Mouse (Mus musculus): ENCODE data around the gene Glb1. TPM values are rescaled to one million over a fixed set of nuclear protein-coding genes. Genes with fewer than 3 reads are reported as not detected.

Glb1 gene
- polyA plus RNA-seq, 1 experiment from 2014 or later = 74.2 TPM

DNA sequence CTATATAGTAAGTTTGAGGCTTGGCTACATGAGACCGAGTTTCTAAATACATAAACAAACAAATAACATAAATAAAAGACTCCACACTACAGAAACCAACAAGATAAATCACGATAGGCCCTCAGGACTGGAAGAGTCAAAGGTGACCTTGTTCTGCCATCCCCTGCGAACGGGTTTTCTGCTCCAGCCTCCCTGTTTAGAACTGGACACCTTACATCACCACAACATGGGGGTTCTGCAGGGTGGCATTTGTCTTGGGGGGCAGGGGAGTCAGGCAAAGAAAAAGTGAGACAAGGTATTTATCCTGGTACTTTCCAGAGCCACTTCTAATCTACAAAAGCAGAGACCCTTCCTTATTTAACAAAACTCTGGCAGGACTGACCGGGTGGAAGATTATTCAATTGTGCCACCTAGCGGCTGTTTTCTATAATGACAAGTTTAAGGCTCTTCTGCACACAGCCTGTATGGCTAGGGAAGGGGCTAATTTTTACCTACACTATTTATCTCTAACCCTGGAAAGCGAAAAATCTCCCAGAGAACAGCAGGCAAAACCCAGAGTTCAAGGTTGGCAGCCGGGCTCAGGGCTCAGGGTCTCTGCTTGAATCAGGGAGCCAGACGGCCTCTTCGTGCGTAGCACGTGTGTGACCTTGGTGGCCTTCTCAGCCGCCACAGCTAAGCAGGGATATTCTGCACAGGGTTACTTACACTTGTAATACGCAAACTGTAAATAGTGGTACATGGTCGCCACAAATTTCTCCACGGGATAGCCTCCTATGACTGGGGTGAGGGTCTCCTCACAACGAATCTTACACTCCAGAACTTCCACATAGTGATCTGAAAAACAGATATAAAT is 19.8 kb upstream of the Glb1 start:
- peaks cover 9% of the 10 kb centered on the region for H3K36me3 ChIP-seq (ENCODE audit: control insufficient read depth, insufficient read depth, low read length)
- H3K4me2 ChIP-seq (ENCODE audit: low read depth, low read length) = no peak overlapping the region
- no peaks in the 10 kb centered on the region for H3K9me3 ChIP-seq (replicated peaks; ENCODE audit: control insufficient read depth, low read length)
- H3K4me1 ChIP-seq (ENCODE audit: control insufficient read depth, insufficient read depth, low read length) = no peaks in the 10 kb centered on the region
- H3K4me3 ChIP-seq (replicated peaks; ENCODE audit: low read length) = no peak overlapping the region
- no peak overlapping the region for H3K27ac ChIP-seq (ENCODE audit: low read length)
- no peak overlapping the region for H3K9ac ChIP-seq (ENCODE audit: low read length)
- no peaks in the 10 kb centered on the region for H3K27me3 ChIP-seq (ENCODE audit: control insufficient read depth, insufficient read depth, low read length)
- WGBS = 67% methylated on average over 17 of the region's 17 CpGs
- ATAC-seq (ENCODE audit: insufficient read depth, low FRiP score) = peak; percentile 11; the same call in 1 of the 2 replicates

DNA sequence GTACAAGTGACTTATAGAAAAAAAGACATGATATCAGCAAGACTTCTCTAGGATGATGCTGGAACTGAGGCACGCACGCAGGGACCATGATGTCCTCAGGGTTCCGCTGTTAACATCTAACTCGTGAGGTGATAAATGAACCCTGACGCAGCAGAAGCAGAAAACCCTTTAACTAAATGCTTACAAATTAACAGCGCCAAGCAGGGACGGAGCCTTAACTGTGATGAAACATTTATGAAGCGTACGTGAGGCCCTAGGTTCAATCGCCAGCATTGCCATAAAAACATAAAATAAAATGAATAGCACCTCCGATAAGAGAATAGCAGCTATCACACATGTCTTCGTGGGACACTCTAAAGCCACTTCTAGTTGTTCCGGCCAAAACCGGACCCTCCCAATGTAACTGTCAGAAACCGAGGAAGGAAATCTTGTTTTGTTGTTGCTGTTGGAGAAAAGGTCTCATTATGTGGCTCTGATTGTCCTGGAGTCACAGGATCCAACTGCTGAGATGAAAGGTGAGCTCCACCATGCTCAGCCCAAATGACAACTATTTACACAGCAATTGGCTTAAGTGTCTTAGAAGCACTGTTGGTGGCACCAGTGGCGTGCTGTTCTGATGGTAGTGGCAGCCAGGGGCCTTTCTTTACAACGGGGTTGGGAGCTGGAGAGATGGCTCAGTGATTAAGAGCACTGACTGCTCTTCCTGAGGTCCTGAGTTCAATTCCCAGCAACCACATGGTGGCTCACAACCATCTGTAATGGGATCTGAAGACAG is 17.8 kb upstream of the Glb1 start:
- no peak overlapping the region for H3K9ac ChIP-seq (ENCODE audit: low read length)
- H3K4me1 ChIP-seq (ENCODE audit: control insufficient read depth, insufficient read depth, low read length) = peaks cover 7% of the 10 kb centered on the region; the same call in 1 of the 2 replicates
- no peak overlapping the region for H3K4me2 ChIP-seq (ENCODE audit: low read depth, low read length)
- 88% methylated on average over 17 of the region's 17 CpGs for WGBS
- no peak for ATAC-seq (ENCODE audit: insufficient read depth, low FRiP score)
- no peak overlapping the region for H3K4me3 ChIP-seq (replicated peaks; ENCODE audit: low read length)
- H3K27ac ChIP-seq (ENCODE audit: low read length) = no peak overlapping the region
- no peaks in the 10 kb centered on the region for H3K27me3 ChIP-seq (ENCODE audit: control insufficient read depth, insufficient read depth, low read length)
- H3K9me3 ChIP-seq (replicated peaks; ENCODE audit: control insufficient read depth, low read length) = no peaks in the 10 kb centered on the region
- peaks cover 4% of the 10 kb centered on the region for H3K36me3 ChIP-seq (ENCODE audit: control insufficient read depth, insufficient read depth, low read length)

- no peak for ATAC-seq (ENCODE audit: insufficient read depth, low FRiP score)
- no peaks in the 10 kb centered on the region for H3K27me3 ChIP-seq (ENCODE audit: control insufficient read depth, insufficient read depth, low read length)
- peaks cover 14% of the 10 kb centered on the region; the same call in 1 of the 2 replicates for H3K4me1 ChIP-seq (ENCODE audit: control insufficient read depth, insufficient read depth, low read length)
- 89% methylated on average over 24 of the region's 24 CpGs for WGBS
- no peak overlapping the region for H3K9ac ChIP-seq (ENCODE audit: low read length)
- no peak overlapping the region for H3K27ac ChIP-seq (ENCODE audit: low read length)
- no peaks in the 10 kb centered on the region for H3K9me3 ChIP-seq (replicated peaks; ENCODE audit: control insufficient read depth, low read length)
- H3K36me3 ChIP-seq (ENCODE audit: control insufficient read depth, insufficient read depth, low read length) = peaks cover 4% of the 10 kb centered on the region; the same call in 1 of the 2 replicates
- H3K4me2 ChIP-seq (ENCODE audit: low read depth, low read length) = no peak overlapping the region
- H3K4me3 ChIP-seq (replicated peaks; ENCODE audit: low read length) = no peak overlapping the region
These were observed 16.2 kb upstream of the Glb1 start for GRCm38 (mm10) chr9:114384691-114385090.

DNA sequence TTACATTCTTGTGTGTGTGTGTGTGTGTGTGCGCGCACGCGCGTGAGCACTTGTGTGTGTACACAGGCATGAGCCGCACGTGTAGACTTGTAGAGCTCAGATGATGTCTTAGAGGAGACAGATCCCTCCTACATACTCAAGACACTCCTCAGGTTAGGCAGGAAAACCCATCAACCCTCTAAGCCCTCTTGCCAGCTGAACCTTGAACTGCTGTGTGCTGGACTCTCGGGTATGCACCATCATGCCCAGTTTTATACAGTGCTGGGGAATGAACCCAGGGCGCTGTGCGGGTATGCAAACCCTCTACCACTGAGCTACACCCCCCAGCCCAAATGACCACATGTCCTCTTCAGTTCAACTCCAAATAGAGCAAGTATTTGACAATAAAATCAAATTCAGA is 15.7 kb upstream of the Glb1 start:
- WGBS = 94% methylated on average over 10 of the region's 10 CpGs
- no peaks in the 10 kb centered on the region for H3K27me3 ChIP-seq (ENCODE audit: control insufficient read depth, insufficient read depth, low read length)
- no peak overlapping the region for H3K4me3 ChIP-seq (replicated peaks; ENCODE audit: low read length)
- peaks cover 14% of the 10 kb centered on the region; the same call in 1 of the 2 replicates for H3K4me1 ChIP-seq (ENCODE audit: control insufficient read depth, insufficient read depth, low read length)
- ATAC-seq (ENCODE audit: insufficient read depth, low FRiP score) = no peak
- no peak overlapping the region for H3K4me2 ChIP-seq (ENCODE audit: low read depth, low read length)
- no peaks in the 10 kb centered on the region for H3K9me3 ChIP-seq (replicated peaks; ENCODE audit: control insufficient read depth, low read length)
- H3K9ac ChIP-seq (ENCODE audit: low read length) = no peak overlapping the region
- H3K27ac ChIP-seq (ENCODE audit: low read length) = no peak overlapping the region
- H3K36me3 ChIP-seq (ENCODE audit: control insufficient read depth, insufficient read depth, low read length) = peaks cover 4% of the 10 kb centered on the region; the same call in 1 of the 2 replicates

- Histone ChIP-seq H3K4me2 (ENCODE audit: low read depth, low read length) (no peak overlapping the region), H3K9ac (ENCODE audit: low read length) (no peak overlapping the region; the same call in 1 of the 2 replicates), H3K4me3 (replicated peaks; ENCODE audit: low read length) (no peak overlapping the region), H3K27ac (ENCODE audit: low read length) (no peak overlapping the region), H3K36me3 (ENCODE audit: control insufficient read depth, insufficient read depth, low read length) (peaks cover 4% of the 10 kb centered on the region; the same call in 1 of the 2 replicates), H3K4me1 (ENCODE audit: control insufficient read depth, insufficient read depth, low read length) (peaks cover 14% of the 10 kb centered on the region; the same call in 1 of the 2 replicates), H3K9me3 (replicated peaks; ENCODE audit: control insufficient read depth, low read length) (no peaks in the 10 kb centered on the region), H3K27me3 (ENCODE audit: control insufficient read depth, insufficient read depth, low read length) (no peaks in the 10 kb centered on the region)
- no peak for ATAC-seq (ENCODE audit: insufficient read depth, low FRiP score)
- 37% methylated on average over 6 of the region's 6 CpGs for WGBS
These were observed 13.8 kb upstream of the Glb1 start for GRCm38 (mm10) chr9:114387086-114387485.

- 85% methylated on average over 8 of the region's 8 CpGs for WGBS
- Histone ChIP-seq H3K27ac (ENCODE audit: low read length) (no peak overlapping the region), H3K4me2 (ENCODE audit: low read depth, low read length) (no peak overlapping the region)
These were observed 12.6 kb upstream of the Glb1 start for GRCm38 (mm10) chr9:114388288-114388687.

GRCm38 (mm10) chr9:114388701-114389370 is 12.0 kb upstream of the Glb1 start:
- no peaks in the 10 kb centered on the region for H3K27me3 ChIP-seq (ENCODE audit: control insufficient read depth, insufficient read depth, low read length)
- H3K4me1 ChIP-seq (ENCODE audit: control insufficient read depth, insufficient read depth, low read length) = peaks cover 14% of the 10 kb centered on the region; the same call in 1 of the 2 replicates
- peak overlapping the region; percentile 71; the same call in 1 of the 2 replicates for H3K4me2 ChIP-seq (ENCODE audit: low read depth, low read length)
- H3K36me3 ChIP-seq (ENCODE audit: control insufficient read depth, insufficient read depth, low read length) = peaks cover 4% of the 10 kb centered on the region; the same call in 1 of the 2 replicates
- WGBS = 64% methylated on average over 3 of the region's 3 CpGs
- H3K27ac ChIP-seq (ENCODE audit: low read length) = no peak overlapping the region; the same call in 1 of the 2 replicates
- H3K9ac ChIP-seq (ENCODE audit: low read length) = peak overlapping the region; percentile 10; the same call in 1 of the 2 replicates
- H3K4me3 ChIP-seq (replicated peaks; ENCODE audit: low read length) = no peak overlapping the region
- no peaks in the 10 kb centered on the region for H3K9me3 ChIP-seq (replicated peaks; ENCODE audit: control insufficient read depth, low read length)
- no peak for ATAC-seq (ENCODE audit: insufficient read depth, low FRiP score)

More at GRCm38 (mm10) chr9:114388288-114388687, 12.6 kb upstream of the Glb1 start:
- Histone ChIP-seq H3K36me3 (ENCODE audit: control insufficient read depth, insufficient read depth, low read length) (peaks cover 4% of the 10 kb centered on the region; the same call in 1 of the 2 replicates), H3K27me3 (ENCODE audit: control insufficient read depth, insufficient read depth, low read length) (no peaks in the 10 kb centered on the region), H3K9me3 (replicated peaks; ENCODE audit: control insufficient read depth, low read length) (no peaks in the 10 kb centered on the region), H3K4me1 (ENCODE audit: control insufficient read depth, insufficient read depth, low read length) (peaks cover 14% of the 10 kb centered on the region; the same call in 1 of the 2 replicates), H3K9ac (ENCODE audit: low read length) (no peak overlapping the region), H3K4me3 (replicated peaks; ENCODE audit: low read length) (no peak overlapping the region)
- no peak for ATAC-seq (ENCODE audit: insufficient read depth, low FRiP score)

- 76% methylated on average over 8 of the region's 8 CpGs for WGBS
- Histone ChIP-seq H3K27ac (ENCODE audit: low read length) (peak overlapping the region; percentile 94; the same call in 1 of the 2 replicates), H3K27me3 (ENCODE audit: control insufficient read depth, insufficient read depth, low read length) (no peaks in the 10 kb centered on the region), H3K9ac (ENCODE audit: low read length) (peak overlapping the region; percentile 94; the same call in 1 of the 2 replicates), H3K9me3 (replicated peaks; ENCODE audit: control insufficient read depth, low read length) (no peaks in the 10 kb centered on the region), H3K4me2 (ENCODE audit: low read depth, low read length) (peak overlapping the region; percentile 71), H3K4me1 (ENCODE audit: control insufficient read depth, insufficient read depth, low read length) (peaks cover 14% of the 10 kb centered on the region; the same call in 1 of the 2 replicates), H3K4me3 (replicated peaks; ENCODE audit: low read length) (peak overlapping the region; percentile 84), H3K36me3 (ENCODE audit: control insufficient read depth, insufficient read depth, low read length) (peaks cover 4% of the 10 kb centered on the region; the same call in 1 of the 2 replicates)
- ATAC-seq (ENCODE audit: insufficient read depth, low FRiP score) = no peak
These were observed 11.4 kb upstream of the Glb1 start for GRCm38 (mm10) chr9:114389371-114389904.

All from stomach, embryonic 16.5 days (tissue).